Mouse (Mus musculus) heart, postnatal 0 days (tissue): ENCODE measurements around the gene Rab36.

ENCODE experiments used
- CTCF ChIP-seq: IDR thresholded peaks from 2 replicates; pipeline ENCODE4 v1.5.1; 2016; ENCODE audit warnings: antibody characterized with exemption, control low read depth, low read depth
- EP300 ChIP-seq: IDR thresholded peaks from 2 replicates; pipeline ENCODE4 v1.6.1; 2016; ENCODE audit warnings: antibody characterized with exemption, low read depth

GRCm38 (mm10) chr10:75065691-75066090, 28.8 kb downstream of the Rab36 start:
- TF ChIP-seq CTCF: no peak
- TF ChIP-seq EP300: no peak
